Mouse (Mus musculus) midbrain, embryonic 12.5 days (tissue): ENCODE measurements around the gene H2-T22. TPM values are rescaled to one million over a fixed set of nuclear protein-coding genes. Genes with fewer than 3 reads are reported as not detected.
"Not testable (repeated sequence)": the region's sequence is repeated elsewhere in the genome, so short reads cannot be mapped to it uniquely, and the experiment has no call there.

Source experiments
- ATAC-seq: fragments of 200-750 bp; cut with Nextera tagmentation; 2 replicates; pipeline ENCODE4 v1.8.0; 2017; ENCODE audit warnings: low read depth, moderate TSS enrichment, moderate library complexity; ENCODE audit not compliant: low FRiP score
- H3K27ac ChIP-seq: fragments of 300-500 bp; sonication (generic); replicated peaks from 2 replicates; pipeline ENCODE4 v1.5.1; 2016; ENCODE audit warnings: mild to moderate bottlenecking
- H3K27me3 ChIP-seq: fragments of 300-500 bp; sonication (generic); 2 replicates; pipeline ENCODE4 v1.6.1; 2016; ENCODE audit warnings: mild to moderate bottlenecking
- H3K36me3 ChIP-seq: fragments of 300-500 bp; sonication (generic); 2 replicates; pipeline ENCODE4 v1.6.1; 2016
- H3K4me1 ChIP-seq: fragments of 300-500 bp; sonication (generic); 2 replicates; pipeline ENCODE4 v1.6.1; 2016
- H3K4me2 ChIP-seq: fragments of 300-500 bp; sonication (generic); replicated peaks from 2 replicates; pipeline ENCODE4 v1.6.1; 2016; ENCODE audit warnings: mild to moderate bottlenecking, moderate library complexity
- H3K4me3 ChIP-seq: fragments of 300-500 bp; sonication (generic); 2 replicates; pipeline ENCODE4 v1.5.1; 2016; ENCODE audit warnings: mild to moderate bottlenecking
- H3K9ac ChIP-seq: fragments of 300-500 bp; sonication (generic); replicated peaks from 2 replicates; pipeline ENCODE4 v1.6.1; 2016; ENCODE audit warnings: mild to moderate bottlenecking, moderate library complexity
- H3K9me3 ChIP-seq: fragments of 300-500 bp; sonication (generic); 2 replicates; pipeline ENCODE4 v1.6.1; 2016; ENCODE audit warnings: mild to moderate bottlenecking
- WGBS: fragments of 180-500 bp; shearing (Covaris S2); methylation state at CpG from one replicate; pipeline ENCODE4 v1.1.7; 2016; 5-methylcytosine and 5-hydroxymethylcytosine counted together
- polyA plus RNA-seq: library from polyadenylated mRNA; unstranded; fragments of >200 nt; fragmentation: Nextera tagmentation; extraction: Ambion mirVana; gene quantifications from 2 replicates; pipeline ENCODE4 v1.2.1, GENCODE M21; 2016

The H2-T22 gene
- polyA plus RNA-seq, 1 experiment from 2014 or later, result 6.8 TPM

DNA sequence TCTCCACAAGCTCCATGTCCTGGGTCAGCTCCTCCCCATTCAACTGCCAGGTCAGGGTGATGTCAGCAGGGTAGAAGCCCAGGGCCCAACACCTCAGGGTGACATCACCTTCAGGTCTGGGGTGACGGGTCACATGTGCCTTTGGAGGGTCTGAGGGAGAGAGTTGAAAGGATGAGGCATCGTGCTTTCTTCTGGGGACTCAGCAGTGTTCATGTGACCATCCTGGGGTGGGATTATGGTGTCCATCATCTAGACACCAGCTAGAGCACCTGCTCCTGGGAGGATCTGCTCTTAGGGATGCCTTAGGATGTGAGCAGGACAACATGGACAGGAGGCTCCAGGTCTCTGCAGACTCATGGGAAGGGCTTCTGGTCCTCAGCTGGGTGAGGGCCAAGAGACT is 1.9 kb downstream of the H2-T22 start:
- not testable (repeated sequence) for H3K4me3 ChIP-seq, ATAC-seq, H3K9ac ChIP-seq, H3K36me3 ChIP-seq, H3K27ac ChIP-seq, H3K9me3 ChIP-seq, H3K4me2 ChIP-seq, H3K4me1 ChIP-seq
- 88% methylated on average over 2 of the region's 2 CpGs for WGBS
- peaks cover 16% of the 10 kb centered on the region; the same call in 1 of the 2 replicates for H3K27me3 ChIP-seq

- WGBS, result 88% methylated on average over 13 of the region's 13 CpGs
- not testable (repeated sequence) for ATAC-seq, H3K4me3 ChIP-seq, H3K9me3 ChIP-seq, H3K4me1 ChIP-seq, H3K27me3 ChIP-seq, H3K4me2 ChIP-seq, H3K36me3 ChIP-seq, H3K9ac ChIP-seq, H3K27ac ChIP-seq
Observed at GRCm38 (mm10) chr17:36036126-36036525, 6.4 kb downstream of the H2-T22 start.

- WGBS, result 38% methylated on average over 3 of the region's 3 CpGs
- not testable (repeated sequence) for H3K9ac ChIP-seq, H3K27me3 ChIP-seq, ATAC-seq, H3K27ac ChIP-seq, H3K36me3 ChIP-seq, H3K4me3 ChIP-seq, H3K4me2 ChIP-seq, H3K9me3 ChIP-seq, H3K4me1 ChIP-seq
Observed at GRCm38 (mm10) chr17:36035010-36035638, 7.4 kb downstream of the H2-T22 start.

DNA sequence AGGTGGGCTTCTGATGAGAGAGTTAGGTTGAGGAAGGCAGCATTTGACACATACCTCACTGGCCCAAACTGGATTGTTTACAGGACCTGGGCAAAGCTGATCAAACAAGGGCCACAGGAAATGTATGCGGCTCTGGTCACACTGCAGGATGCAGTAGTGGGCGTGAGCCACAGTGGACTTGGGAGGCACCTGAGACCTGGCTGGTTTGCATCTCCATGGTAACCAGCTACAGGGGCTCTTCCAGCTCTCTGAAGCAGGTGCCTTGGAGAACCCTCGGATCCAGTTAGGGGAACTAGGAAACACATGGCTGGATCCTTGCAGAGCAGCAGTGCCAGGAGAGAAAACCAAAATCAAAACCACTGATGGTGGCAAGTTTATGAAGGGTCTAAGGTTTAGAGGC is 8.0 kb downstream of the H2-T22 start:
- WGBS, result 58% methylated on average over 3 of the region's 3 CpGs
- H3K36me3 ChIP-seq, H3K9me3 ChIP-seq, H3K27me3 ChIP-seq, H3K4me1 ChIP-seq, H3K9ac ChIP-seq, H3K4me2 ChIP-seq, ATAC-seq, H3K4me3 ChIP-seq, H3K27ac ChIP-seq: not testable (repeated sequence)

DNA sequence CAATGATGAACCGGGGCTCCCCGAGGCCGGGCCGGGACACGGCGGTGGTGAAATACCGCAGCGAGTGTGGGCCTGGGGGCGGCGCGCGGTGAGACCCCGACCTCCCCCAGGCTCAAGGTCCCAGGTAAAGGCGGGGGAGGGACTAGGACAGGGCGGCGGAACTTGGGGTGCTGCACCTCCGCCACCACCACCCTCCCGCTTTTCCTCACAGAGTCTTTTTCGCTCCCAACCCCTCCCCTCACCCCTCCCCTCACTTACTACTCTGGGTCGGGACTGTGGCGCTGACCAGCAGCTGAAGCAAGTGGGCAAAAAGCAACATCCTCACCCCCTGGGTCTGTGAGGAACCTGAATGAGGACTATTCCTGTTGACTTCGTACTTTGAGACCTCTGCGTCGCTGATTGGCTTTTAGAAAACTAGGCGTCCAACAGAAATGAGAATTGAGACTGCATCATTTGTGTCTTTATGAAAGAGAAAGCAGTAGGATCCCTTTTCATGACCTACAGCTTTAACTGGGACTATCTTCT is 10.1 kb downstream of the H2-T22 start, which contains the start of gene H2-T23:
Gene H2-T23, minus strand, starts transcription at position 505 of the 525 bp plus-strand sequence.
- peak within 1 kb of the TSS; percentile 55 for H3K9ac ChIP-seq
- 3% methylated on average over 25 of the region's 25 CpGs for WGBS
- H3K27me3 ChIP-seq, H3K9me3 ChIP-seq, H3K36me3 ChIP-seq, H3K27ac ChIP-seq, H3K4me1 ChIP-seq: not testable (repeated sequence)
- H3K4me2 ChIP-seq, result peak within 1 kb of the TSS; percentile 82
- peak; percentile 41 for ATAC-seq
- H3K4me3 ChIP-seq, result peak within 1 kb of the TSS; percentile 48

- peak overlapping the region; percentile 48 for H3K4me3 ChIP-seq
- H3K9me3 ChIP-seq, H3K4me1 ChIP-seq, H3K27me3 ChIP-seq, H3K27ac ChIP-seq, H3K36me3 ChIP-seq: not testable (repeated sequence)
- H3K4me2 ChIP-seq, result peak overlapping the region; percentile 82
- ATAC-seq, result peak; percentile 65
- H3K9ac ChIP-seq, result peak overlapping the region; percentile 55
- WGBS, result 2% methylated on average over 40 of the region's 40 CpGs
Observed at GRCm38 (mm10) chr17:36031583-36032331, 10.8 kb downstream of the H2-T22 start.

DNA sequence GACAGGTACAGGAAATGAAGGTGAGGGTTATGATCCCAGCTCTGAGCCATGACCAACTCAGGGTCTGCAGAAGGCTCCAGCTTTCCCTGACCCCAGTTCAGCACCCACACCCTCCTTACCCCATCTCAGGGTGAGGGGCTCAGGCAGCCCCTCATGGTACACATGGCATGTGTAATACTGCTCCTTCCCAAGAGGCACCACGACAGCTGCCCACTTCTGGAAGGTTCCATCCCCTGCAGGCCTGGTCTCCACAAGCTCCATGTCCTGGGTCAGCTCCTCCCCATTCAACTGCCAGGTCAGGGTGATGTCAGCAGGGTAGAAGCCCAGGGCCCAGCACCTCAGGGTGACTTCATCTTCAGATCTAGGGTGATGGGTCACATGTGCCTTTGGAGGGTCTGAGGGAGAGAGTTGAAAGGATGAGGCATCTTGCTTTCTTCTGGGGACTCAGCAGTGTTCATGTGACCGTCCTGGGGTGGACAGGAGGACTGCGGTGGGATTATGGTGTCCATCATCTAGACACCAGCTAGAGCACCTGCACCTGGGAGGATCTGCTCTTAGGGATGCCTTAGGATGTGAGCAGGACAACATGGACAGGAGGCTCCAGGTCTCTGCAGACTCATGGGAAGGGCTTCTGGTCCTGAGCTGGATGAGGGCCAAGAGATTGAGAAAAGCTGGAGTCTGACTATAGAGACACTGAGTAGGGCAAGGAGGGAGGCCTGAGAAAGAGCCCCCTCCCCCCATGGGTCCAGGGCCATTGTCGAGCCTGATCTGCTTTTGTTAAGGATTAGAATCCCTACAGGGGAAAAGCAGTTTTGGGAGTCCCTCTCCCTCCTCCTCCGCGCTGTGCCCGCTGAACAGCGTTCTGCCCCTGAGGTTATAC is 11.6 kb downstream of the H2-T22 start:
- not testable (repeated sequence) for H3K27me3 ChIP-seq, H3K9me3 ChIP-seq, H3K27ac ChIP-seq, H3K36me3 ChIP-seq, H3K9ac ChIP-seq, H3K4me1 ChIP-seq
- 35% methylated on average over 7 of the region's 8 CpGs for WGBS
- peak overlapping the region; percentile 82 for H3K4me2 ChIP-seq
- H3K4me3 ChIP-seq, result peak overlapping the region; percentile 48
- ATAC-seq, result peak; percentile 45; the same call in 1 of the 2 replicates

GRCm38 (mm10) chr17:36030046-36030702 is 12.4 kb downstream of the H2-T22 start:
- H3K4me3 ChIP-seq, H3K27me3 ChIP-seq, H3K9me3 ChIP-seq, H3K4me2 ChIP-seq, H3K36me3 ChIP-seq, H3K4me1 ChIP-seq, ATAC-seq, H3K27ac ChIP-seq, H3K9ac ChIP-seq: not testable (repeated sequence)
- WGBS, result 85% methylated on average over 4 of the region's 4 CpGs

- Histone ChIP-seq H3K9me3 (no peaks in the 10 kb centered on the region), H3K4me1 (peaks cover 5% of the 10 kb centered on the region; the same call in 1 of the 2 replicates), H3K27ac (no peak overlapping the region), H3K27me3 (peaks cover 4% of the 10 kb centered on the region), H3K9ac (no peak overlapping the region), H3K4me2 (no peak overlapping the region), H3K36me3 (no peaks in the 10 kb centered on the region), H3K4me3 (no peak overlapping the region)
- no peak for ATAC-seq
- 62% methylated on average over 7 of the region's 7 CpGs for WGBS
Observed at GRCm38 (mm10) chr17:36028879-36029619, 13.5 kb downstream of the H2-T22 start.

- peaks cover 4% of the 10 kb centered on the region for H3K27me3 ChIP-seq
- no peak overlapping the region for H3K4me2 ChIP-seq
- H3K27ac ChIP-seq, result no peak overlapping the region
- ATAC-seq, result no peak
- H3K36me3 ChIP-seq, result no peaks in the 10 kb centered on the region
- H3K4me3 ChIP-seq, result no peak overlapping the region
- WGBS, result 96% methylated on average over 4 of the region's 4 CpGs
- no peaks in the 10 kb centered on the region for H3K9me3 ChIP-seq
- no peak overlapping the region for H3K9ac ChIP-seq
- H3K4me1 ChIP-seq, result peaks cover 5% of the 10 kb centered on the region; the same call in 1 of the 2 replicates
Observed at GRCm38 (mm10) chr17:36027663-36028062, 14.9 kb downstream of the H2-T22 start.

DNA sequence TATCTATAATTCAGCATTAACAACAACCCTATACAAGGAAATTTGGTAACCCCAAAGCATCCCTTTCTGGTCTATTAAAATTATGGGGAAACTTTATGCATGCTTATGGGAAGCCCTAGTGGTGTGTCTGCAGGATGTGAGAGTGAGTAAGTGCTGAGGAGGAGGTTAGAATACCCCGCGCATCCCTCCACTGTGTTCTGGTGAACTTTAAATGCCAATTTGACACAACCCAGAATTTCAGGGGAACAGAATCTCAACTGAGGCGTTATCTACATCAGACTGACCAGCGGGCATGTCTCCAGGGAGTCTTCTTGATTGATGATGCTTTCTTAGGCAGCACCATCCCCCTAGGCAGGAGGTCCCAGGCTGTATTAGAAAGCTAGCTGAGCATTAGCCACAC is 16.6 kb downstream of the H2-T22 start:
- Histone ChIP-seq H3K4me3 (no peak overlapping the region), H3K4me2 (no peak overlapping the region), H3K27me3 (no peaks in the 10 kb centered on the region; the same call in 1 of the 2 replicates), H3K4me1 (no peaks in the 10 kb centered on the region; the same call in 1 of the 2 replicates), H3K9ac (no peak overlapping the region), H3K27ac (no peak overlapping the region), H3K9me3 (no peaks in the 10 kb centered on the region), H3K36me3 (no peaks in the 10 kb centered on the region)
- ATAC-seq, result no peak
- 90% methylated on average over 4 of the region's 4 CpGs for WGBS
